Mouse (Mus musculus) E14TG2a.4 (cell line): ENCODE results near the gene Pak6.

Source experiments
- CTCF ChIP-seq: conservative IDR thresholded peaks from 2 replicates; pipeline ENCODE4 v1.5.1; 2014; ENCODE audit warnings: low read length
- POU5F1 ChIP-seq: IDR thresholded peaks from 2 replicates; pipeline ENCODE4 v1.6.1; 2014; ENCODE audit warnings: low read length, borderline replicate concordance

DNA sequence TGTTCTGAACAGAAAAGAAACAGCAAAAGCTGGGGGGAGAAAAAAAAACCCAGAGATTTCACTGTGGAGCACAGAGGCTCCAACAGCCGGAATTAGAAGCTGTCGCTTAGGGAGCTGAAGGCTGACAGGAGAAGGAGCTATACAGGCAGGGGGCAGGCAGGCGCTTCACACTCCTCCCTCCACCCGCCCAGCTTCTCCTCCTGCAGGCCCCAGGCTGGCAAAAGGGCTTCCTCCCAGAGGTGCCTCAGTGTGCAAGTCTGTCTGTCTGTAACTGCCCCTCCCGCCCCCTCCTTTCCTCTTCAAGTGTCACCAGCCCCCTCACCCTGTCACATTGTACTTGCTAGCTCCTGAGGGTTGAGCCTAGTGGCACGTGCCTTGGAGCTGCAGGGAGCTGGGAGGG, 43.3 kb downstream of the Pak6 start:
- TF ChIP-seq CTCF = no peak
- no peak for TF ChIP-seq POU5F1
